Mouse (Mus musculus) C2C12 (cell line): ENCODE results near the gene Rspo4. TPM values are rescaled to one million over a fixed set of nuclear protein-coding genes. Genes with fewer than 3 reads are reported as not detected.

Experiments
- H3K27me3 ChIP-seq: one replicate; pipeline ENCODE4 v1.6.1; 2011; ENCODE audit not compliant: control insufficient read depth, insufficient read depth, insufficient read length
- H3K36me3 ChIP-seq: one replicate; pipeline ENCODE4 v1.6.1; 2011; ENCODE audit not compliant: control insufficient read depth, insufficient read depth
- H3K4me3 ChIP-seq: one replicate; pipeline ENCODE4 v1.5.1; 2011; ENCODE audit warnings: mild to moderate bottlenecking, control low read depth; ENCODE audit not compliant: poor library complexity, insufficient read depth, severe bottlenecking
- H3K79me2 ChIP-seq: one replicate; pipeline ENCODE4 v1.6.1; 2011; ENCODE audit not compliant: control insufficient read depth, insufficient read depth
- H3K79me3 ChIP-seq: one replicate; pipeline ENCODE4 v1.6.1; 2011; ENCODE audit warnings: low read depth, control low read depth
- H3ac ChIP-seq: one replicate; pipeline ENCODE3; 2011; ENCODE audit warnings: low read depth; ENCODE audit not compliant: control insufficient read depth, insufficient read length
- CEBPB ChIP-seq: IDR thresholded peaks from one replicate; pipeline ENCODE4 v1.6.1; 2011; ENCODE audit warnings: low read depth, mild to moderate bottlenecking, control low read depth, moderate library complexity
- CTCF ChIP-seq: IDR thresholded peaks from one replicate; pipeline ENCODE4 v1.5.1; 2011; ENCODE audit not compliant: control insufficient read depth, insufficient read depth, insufficient read length
- FOSL1 ChIP-seq: IDR thresholded peaks from one replicate; pipeline ENCODE4 v1.8.0; 2011; ENCODE audit warnings: mild to moderate bottlenecking, low read length; ENCODE audit not compliant: poor library complexity, insufficient read depth, severe bottlenecking
- MAX ChIP-seq: IDR thresholded peaks from one replicate; pipeline ENCODE4 v1.6.1; 2011; ENCODE audit warnings: mild to moderate bottlenecking, control low read depth
- MYOD1 ChIP-seq: IDR thresholded peaks from one replicate; pipeline ENCODE4 v1.6.1; 2011; ENCODE audit warnings: low read depth; ENCODE audit not compliant: control insufficient read depth, insufficient read length
- MYOG ChIP-seq: IDR thresholded peaks from one replicate; pipeline ENCODE4 v1.6.1; 2011; ENCODE audit not compliant: control insufficient read depth, insufficient read length; ENCODE audit errors: extremely low read depth
- USF1 ChIP-seq: IDR thresholded peaks from one replicate; pipeline ENCODE4 v1.6.1; 2011; ENCODE audit warnings: low read depth, mild to moderate bottlenecking, control low read depth, moderate library complexity
- polyA plus RNA-seq: library from polyadenylated mRNA; unstranded; fragments of >200 nt; fragmentation: generic; extraction: Trizol; gene quantifications from one replicate; pipeline ENCODE4 v1.2.1, GENCODE M21; 2012; ENCODE audit warnings: missing spikeins

The Rspo4 gene
- polyA plus RNA-seq, 1 experiment: not detected

DNA sequence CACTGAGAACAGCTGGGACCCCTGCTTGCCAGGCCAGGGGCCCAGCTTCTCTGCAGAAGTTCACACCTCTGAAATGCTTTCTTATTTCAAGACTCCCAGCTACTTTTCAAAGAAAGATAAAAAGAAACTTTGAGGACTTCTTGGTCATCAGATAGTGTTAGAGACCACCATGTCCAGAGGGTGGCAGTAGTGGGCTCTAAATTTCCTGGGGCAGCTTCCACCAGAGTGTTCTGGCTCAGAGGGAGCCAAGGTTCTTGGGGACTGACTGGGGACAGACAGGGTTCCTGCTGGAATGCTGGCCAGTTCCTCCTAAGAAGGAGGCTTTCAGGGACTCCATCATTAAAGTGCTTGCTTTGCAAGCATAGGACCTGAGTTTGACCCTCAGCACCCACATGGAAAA, 31.8 kb downstream of the Rspo4 start:
- no peak for TF ChIP-seq USF1
- TF ChIP-seq CTCF: no peak
- Histone ChIP-seq H3K4me3 (no peak overlapping the region), H3K27me3 (peaks cover 42% of the 10 kb centered on the region), H3ac (no peak overlapping the region), H3K79me3 (no peaks in the 10 kb centered on the region), H3K79me2 (no peaks in the 10 kb centered on the region), H3K36me3 (no peaks in the 10 kb centered on the region)

DNA sequence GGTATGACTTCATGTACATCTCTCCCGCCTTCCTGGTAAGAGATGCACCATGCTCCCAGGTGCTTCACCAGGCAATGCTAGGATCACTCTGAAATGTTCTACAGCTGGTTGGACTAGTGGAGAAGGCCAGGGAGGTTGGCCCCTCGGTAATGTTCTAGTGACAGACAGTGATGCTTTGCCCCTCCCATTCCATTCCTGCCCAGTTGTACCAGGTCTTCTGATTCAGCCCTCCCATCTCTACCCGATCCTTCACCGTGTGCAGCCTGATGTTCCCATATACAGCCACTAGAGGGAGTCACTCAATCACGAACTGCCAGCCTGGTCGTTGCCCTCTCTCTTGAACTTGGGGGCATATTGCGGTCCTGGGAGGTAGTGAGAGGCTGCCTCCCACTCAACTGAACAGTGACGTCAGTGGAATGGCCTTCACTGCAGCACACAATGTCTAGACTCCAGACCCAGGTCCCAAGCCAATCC, 33.3 kb downstream of the Rspo4 start:
- no peaks in the 10 kb centered on the region for H3K79me3 ChIP-seq
- H3K4me3 ChIP-seq: no peak overlapping the region
- H3K79me2 ChIP-seq: no peaks in the 10 kb centered on the region
- peak; percentile 85 for TF ChIP-seq CTCF
- TF ChIP-seq MYOG: no peak
- no peak overlapping the region for H3ac ChIP-seq
- peaks cover 28% of the 10 kb centered on the region for H3K27me3 ChIP-seq
- no peaks in the 10 kb centered on the region for H3K36me3 ChIP-seq

- H3K79me2 ChIP-seq: no peaks in the 10 kb centered on the region
- TF ChIP-seq MYOG (no peak), CEBPB (no peak), USF1 (no peak), MAX (no peak), MYOD1 (no peak), CTCF (no peak), FOSL1 (no peak)
- no peak overlapping the region for H3ac ChIP-seq
- H3K4me3 ChIP-seq: no peak overlapping the region
- peaks cover 7% of the 10 kb centered on the region for H3K27me3 ChIP-seq
- H3K79me3 ChIP-seq: no peaks in the 10 kb centered on the region
- no peaks in the 10 kb centered on the region for H3K36me3 ChIP-seq
Observed at GRCm38 (mm10) chr2:151878645-151879044, 35.9 kb downstream of the Rspo4 start.

DNA sequence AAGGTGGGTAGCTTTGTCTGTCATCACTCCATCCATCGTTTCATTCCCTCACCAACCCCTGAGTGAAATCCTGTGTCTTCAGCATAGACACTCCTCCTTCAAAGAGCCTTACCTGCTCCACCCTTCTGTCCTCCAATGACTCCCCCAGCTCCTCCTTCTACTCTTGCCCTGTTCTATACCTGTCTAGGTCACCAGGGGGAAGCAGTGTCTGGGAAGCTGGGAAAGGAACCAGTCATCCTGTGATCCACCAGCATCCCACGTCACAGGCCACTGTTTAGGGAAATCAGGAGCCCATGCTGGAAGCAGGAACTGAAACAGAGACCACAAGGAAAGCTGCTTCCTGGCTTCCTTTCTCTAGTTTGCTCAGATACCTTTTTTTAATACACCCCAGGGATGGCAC, 37.0 kb downstream of the Rspo4 start:
- H3K79me3 ChIP-seq: no peaks in the 10 kb centered on the region
- H3K79me2 ChIP-seq: no peaks in the 10 kb centered on the region
- H3K4me3 ChIP-seq: no peak overlapping the region
- H3ac ChIP-seq: no peak overlapping the region
- H3K36me3 ChIP-seq: no peaks in the 10 kb centered on the region
- TF ChIP-seq MYOD1 (no peak), CTCF (no peak), CEBPB (no peak)
- H3K27me3 ChIP-seq: no peaks in the 10 kb centered on the region

DNA sequence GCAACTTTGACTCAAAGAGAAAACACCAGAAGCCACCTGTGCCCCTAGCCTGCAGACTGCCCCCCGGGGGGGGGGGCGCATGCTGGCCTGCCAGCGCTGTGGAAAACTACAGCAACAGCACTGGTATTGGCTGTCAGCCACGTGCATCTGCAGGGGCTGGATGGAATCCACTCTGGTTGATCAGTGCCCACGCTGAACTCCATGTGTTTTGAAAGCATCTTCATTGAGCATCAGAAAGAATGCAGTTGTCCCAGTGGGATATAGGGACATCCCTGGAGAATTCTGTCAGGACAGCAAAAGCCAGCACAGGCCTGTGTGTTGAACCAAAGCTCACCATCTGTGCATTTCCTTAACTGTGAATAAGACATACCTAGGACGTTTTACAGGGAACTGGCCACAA, 48.3 kb downstream of the Rspo4 start:
- H3K36me3 ChIP-seq: no peaks in the 10 kb centered on the region
- H3ac ChIP-seq: no peak overlapping the region
- H3K79me3 ChIP-seq: no peaks in the 10 kb centered on the region
- H3K27me3 ChIP-seq: peaks cover 38% of the 10 kb centered on the region
- no peak overlapping the region for H3K4me3 ChIP-seq
- H3K79me2 ChIP-seq: no peaks in the 10 kb centered on the region
- TF ChIP-seq MYOG (no peak), CEBPB (no peak), USF1 (no peak), MYOD1 (no peak), MAX (no peak), FOSL1 (no peak), CTCF (no peak)

DNA sequence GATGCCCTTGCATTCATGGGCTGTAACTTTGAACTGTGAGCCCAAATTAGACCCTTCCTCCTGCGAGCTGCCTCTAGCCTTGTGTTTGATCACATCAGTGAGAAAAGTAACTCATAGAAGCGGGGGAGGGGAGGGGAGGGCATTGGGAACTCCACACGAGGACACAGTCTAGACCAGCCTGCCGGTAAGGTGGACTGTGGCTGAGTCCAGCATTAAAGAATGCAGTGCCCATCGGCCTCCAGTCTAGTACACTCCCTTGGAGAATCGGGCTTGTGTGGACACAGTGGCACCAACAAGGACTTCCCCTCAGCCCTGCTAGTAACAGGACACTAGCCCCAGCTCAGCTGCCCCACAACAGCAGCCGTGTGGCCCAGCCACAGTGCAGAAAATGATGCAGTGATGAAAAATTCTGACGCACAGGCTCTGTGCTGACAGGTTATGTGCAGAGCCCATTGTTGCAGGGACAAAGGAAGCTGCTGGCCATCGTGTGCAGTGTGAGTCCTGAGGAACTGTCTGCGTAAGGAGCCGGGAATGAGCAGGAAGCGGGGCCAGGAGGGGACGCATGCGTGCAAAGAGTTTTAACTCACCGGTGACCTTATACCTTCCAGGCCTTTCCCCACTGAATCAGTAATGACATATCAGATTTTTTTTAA, 50.5 kb downstream of the Rspo4 start:
- Histone ChIP-seq H3K79me3 (no peaks in the 10 kb centered on the region), H3K27me3 (peaks cover 34% of the 10 kb centered on the region), H3K79me2 (no peaks in the 10 kb centered on the region), H3K36me3 (no peaks in the 10 kb centered on the region), H3ac (no peak overlapping the region), H3K4me3 (no peak overlapping the region)
- no peak for TF ChIP-seq CTCF
- TF ChIP-seq MYOD1: no peak
- no peak for TF ChIP-seq MYOG
- TF ChIP-seq CEBPB: no peak
- no peak for TF ChIP-seq USF1
- no peak for TF ChIP-seq MAX
- no peak for TF ChIP-seq FOSL1
